Mouse (Mus musculus): ENCODE results near the gene Kcnip1. TPM values are rescaled to one million over a fixed set of nuclear protein-coding genes. Genes with fewer than 3 reads are reported as not detected.

Kcnip1 gene
- polyA plus RNA-seq, 1 experiment from 2014 or later, result 7.8 TPM

DNA sequence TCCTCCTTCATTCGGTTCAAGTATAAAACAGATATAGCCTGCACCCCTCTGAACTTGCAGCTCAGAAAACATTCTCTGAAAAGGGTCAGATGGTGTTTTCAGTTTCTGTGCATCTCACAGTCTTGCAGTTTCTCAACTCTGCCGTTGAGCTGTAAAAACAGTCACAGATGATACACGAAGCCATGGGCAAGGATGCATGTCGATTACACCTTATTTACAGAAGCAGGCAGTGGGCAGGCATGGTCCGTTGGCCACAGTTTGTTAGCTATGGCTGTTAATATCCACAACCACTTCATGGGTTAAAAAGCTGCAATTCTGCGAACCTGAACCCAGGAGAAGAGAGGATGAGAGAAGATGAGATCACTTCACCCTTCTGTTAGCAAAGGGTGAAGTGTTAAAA is 406.3 kb downstream of the Kcnip1 start:
- Histone ChIP-seq H3K9ac (ENCODE audit: low read length) (no peak overlapping the region), H3K4me3 (ENCODE audit: low read depth, low read length) (no peak overlapping the region), H3K4me2 (ENCODE audit: low read depth, low read length, severe bottlenecking) (no peak overlapping the region), H3K9me3 (ENCODE audit: control insufficient read depth, low read length) (no peaks in the 10 kb centered on the region), H3K36me3 (ENCODE audit: control insufficient read depth, insufficient read depth, low read length) (no peaks in the 10 kb centered on the region), H3K27ac (ENCODE audit: low read depth, low read length) (no peak overlapping the region), H3K27me3 (ENCODE audit: control insufficient read depth, insufficient read depth, low read length) (no peaks in the 10 kb centered on the region), H3K4me1 (replicated peaks; ENCODE audit: control insufficient read depth, insufficient read depth, low read length) (no peaks in the 10 kb centered on the region)
- DNase-seq (ENCODE audit: low spot score) (no peak), ATAC-seq (replicated peaks; ENCODE audit: low FRiP score) (no peak)
- WGBS, result 88% methylated on average over 6 of the region's 6 CpGs

DNA sequence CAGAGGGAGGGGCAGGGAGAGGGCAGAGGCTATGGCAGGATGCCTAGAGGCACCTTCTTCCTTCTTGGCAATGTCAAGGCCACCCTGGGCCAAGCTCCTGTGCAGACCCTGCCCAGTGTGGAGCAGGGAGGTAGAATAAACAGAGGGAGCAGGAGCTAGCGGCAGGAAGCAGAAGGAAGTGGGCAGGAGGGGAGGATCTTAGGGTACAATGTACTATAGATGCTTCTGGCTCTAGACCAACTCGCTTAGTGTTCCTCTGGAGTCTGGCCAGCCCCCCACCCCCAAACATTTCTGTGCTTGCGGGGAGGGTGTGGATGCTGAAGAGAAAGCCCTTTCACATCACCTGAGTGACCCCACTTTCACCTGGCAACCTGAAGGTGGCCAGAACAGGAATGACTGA is 413.3 kb downstream of the Kcnip1 start:
- DNase-seq (ENCODE audit: low spot score) (no peak), ATAC-seq (replicated peaks; ENCODE audit: low FRiP score) (no peak)
- Histone ChIP-seq H3K27me3 (ENCODE audit: control insufficient read depth, insufficient read depth, low read length) (no peaks in the 10 kb centered on the region), H3K4me2 (ENCODE audit: low read depth, low read length, severe bottlenecking) (no peak overlapping the region), H3K27ac (ENCODE audit: low read depth, low read length) (no peak overlapping the region), H3K36me3 (ENCODE audit: control insufficient read depth, insufficient read depth, low read length) (no peaks in the 10 kb centered on the region), H3K4me1 (replicated peaks; ENCODE audit: control insufficient read depth, insufficient read depth, low read length) (no peaks in the 10 kb centered on the region), H3K4me3 (ENCODE audit: low read depth, low read length) (no peak overlapping the region), H3K9me3 (ENCODE audit: control insufficient read depth, low read length) (no peaks in the 10 kb centered on the region), H3K9ac (ENCODE audit: low read length) (no peak overlapping the region)
- WGBS, result 84% methylated on average over 3 of the region's 3 CpGs

Other genes starting within 250 kb of the Kcnip1 start
- gene Kcnmb1, start 30.1 kb downstream of the Kcnip1 start, polyA plus RNA-seq (2014; fragmentation: Nextera tagmentation; extraction: Ambion mirVana), result 0.05 TPM in 1 of 2 replicates, not detected in the other
- 2.0 and 2.3 TPM in 2 replicates for gene Lcp2, start 53.8 kb upstream of the Kcnip1 start, polyA plus RNA-seq (2014; fragmentation: Nextera tagmentation; extraction: Ambion mirVana)
- gene 4930469K13Rik, start 105.4 kb upstream of the Kcnip1 start, polyA plus RNA-seq (2014; fragmentation: Nextera tagmentation; extraction: Ambion mirVana), result not detected in 2 replicates
- gene Foxi1, start 214.9 kb upstream of the Kcnip1 start, polyA plus RNA-seq (2014; fragmentation: Nextera tagmentation; extraction: Ambion mirVana), result not detected in 2 replicates